Mouse (Mus musculus) midbrain, postnatal 0 days (tissue): ENCODE data around the gene Smurf1. TPM values are rescaled to one million over a fixed set of nuclear protein-coding genes. Genes with fewer than 3 reads are reported as not detected.
A peak's percentile ranks its signal among the peaks of the same experiment; 100 is the strongest.

Source experiments
- ATAC-seq: fragments of 200-750 bp; cut with Nextera tagmentation; 2 replicates; pipeline ENCODE4 v1.8.0; 2017; ENCODE audit warnings: moderate number of reproducible peaks, mild to moderate bottlenecking, moderate TSS enrichment, moderate library complexity; ENCODE audit not compliant: low FRiP score
- DNase-seq: peaks from one replicate; pipeline ENCODE4 v3.0.0-alpha.2; 2015; ENCODE audit warnings: low spot score
- H3K27ac ChIP-seq: fragments of 300-500 bp; sonication (generic); 2 replicates; pipeline ENCODE4 v1.5.1; 2014; ENCODE audit warnings: low read depth, mild to moderate bottlenecking, low read length, mixed read lengths
- H3K27me3 ChIP-seq: fragments of 300-500 bp; sonication (generic); 2 replicates; pipeline ENCODE4 v1.6.1; 2014; ENCODE audit warnings: low read length, control low read depth, mixed read lengths; ENCODE audit not compliant: insufficient read depth
- H3K36me3 ChIP-seq: fragments of 300-500 bp; sonication (generic); 2 replicates; pipeline ENCODE4 v1.6.1; 2014; ENCODE audit warnings: low read length, control low read depth, mixed read lengths; ENCODE audit not compliant: insufficient read depth
- H3K4me1 ChIP-seq: fragments of 300-500 bp; sonication (generic); 2 replicates; pipeline ENCODE4 v1.6.1; 2014; ENCODE audit warnings: mild to moderate bottlenecking, control low read depth, antibody characterized with exemption, low read length, mixed read lengths; ENCODE audit not compliant: insufficient read depth
- H3K4me2 ChIP-seq: fragments of 300-500 bp; sonication (generic); 2 replicates; pipeline ENCODE4 v1.6.1; 2014; ENCODE audit warnings: low read depth, mild to moderate bottlenecking, low read length, mixed read lengths; ENCODE audit not compliant: poor library complexity, severe bottlenecking
- H3K4me3 ChIP-seq: fragments of 300-500 bp; sonication (generic); 2 replicates; pipeline ENCODE4 v1.5.1; 2014; ENCODE audit warnings: low read depth, mild to moderate bottlenecking, low read length, moderate library complexity
- H3K9ac ChIP-seq: fragments of 300-500 bp; sonication (generic); replicated peaks from 2 replicates; pipeline ENCODE4 v1.6.1; 2014; ENCODE audit warnings: mild to moderate bottlenecking, low read length, moderate library complexity, mixed read lengths; ENCODE audit not compliant: poor library complexity, severe bottlenecking
- H3K9me3 ChIP-seq: fragments of 300-500 bp; sonication (generic); 2 replicates; pipeline ENCODE4 v1.6.1; 2016; ENCODE audit warnings: low read length, control low read depth
- CTCF ChIP-seq: IDR thresholded peaks from 2 replicates; pipeline ENCODE4 v1.5.1; 2016; ENCODE audit warnings: antibody characterized with exemption, mild to moderate bottlenecking
- WGBS: fragments of 180-500 bp; shearing (Covaris S2); extraction: QIAGEN DNeasy Blood & Tissue Kit; methylation state at CpG from one replicate; pipeline ENCODE4 v1.1.7; 2014; 5-methylcytosine and 5-hydroxymethylcytosine counted together
- polyA plus RNA-seq: library from polyadenylated mRNA; unstranded; fragments of >200 nt; fragmentation: Nextera tagmentation; extraction: Ambion mirVana; gene quantifications from 2 replicates; pipeline ENCODE4 v1.2.1, GENCODE M21; 2015
- total RNA-seq: library from RNA; depleted of rRNA; stranded (reverse); fragments of >200 nt; gene quantifications from 2 replicates; pipeline ENCODE4 v1.2.3, GENCODE M21; 2014

Gene Smurf1
- total and polyA plus RNA-seq, 2 experiments from 2014 or later = 28.0 to 63.0 TPM

- Histone ChIP-seq H3K4me1 (no peaks in the 10 kb centered on the region; the same call in 1 of the 2 replicates), H3K9ac (no peak overlapping the region), H3K36me3 (no peaks in the 10 kb centered on the region), H3K27ac (no peak overlapping the region), H3K27me3 (no peaks in the 10 kb centered on the region), H3K4me3 (no peak overlapping the region), H3K9me3 (no peaks in the 10 kb centered on the region), H3K4me2 (no peak overlapping the region)
- no peak for ATAC-seq
- DNase-seq = no peak
- no peak for TF ChIP-seq CTCF
- 94% methylated on average over 5 of the region's 5 CpGs for WGBS
Observed at GRCm38 (mm10) chr5:144931841-144932240, 33.8 kb downstream of the Smurf1 start.

- no peak for DNase-seq
- no peak for ATAC-seq
- H3K4me2 ChIP-seq = no peak overlapping the region
- TF ChIP-seq CTCF = no peak
- H3K27ac ChIP-seq = no peak overlapping the region
- no peaks in the 10 kb centered on the region for H3K27me3 ChIP-seq
- no peaks in the 10 kb centered on the region for H3K9me3 ChIP-seq
- 54% methylated on average over 11 of the region's 11 CpGs for WGBS
- H3K36me3 ChIP-seq = no peaks in the 10 kb centered on the region
- no peaks in the 10 kb centered on the region; the same call in 1 of the 2 replicates for H3K4me1 ChIP-seq
- no peak overlapping the region for H3K4me3 ChIP-seq
- H3K9ac ChIP-seq = no peak overlapping the region
Observed at GRCm38 (mm10) chr5:144928856-144929713, 36.6 kb downstream of the Smurf1 start.

GRCm38 (mm10) chr5:144926275-144926674 lies 39.4 kb downstream of the Smurf1 start:
- Histone ChIP-seq H3K4me1 (no peaks in the 10 kb centered on the region; the same call in 1 of the 2 replicates), H3K27ac (no peak overlapping the region), H3K27me3 (no peaks in the 10 kb centered on the region), H3K36me3 (no peaks in the 10 kb centered on the region), H3K4me3 (no peak overlapping the region), H3K4me2 (no peak overlapping the region), H3K9me3 (no peaks in the 10 kb centered on the region), H3K9ac (no peak overlapping the region)
- ATAC-seq = no peak
- no peak for TF ChIP-seq CTCF
- 95% methylated on average over 2 of the region's 2 CpGs for WGBS
- no peak for DNase-seq

- Histone ChIP-seq H3K4me3 (no peak overlapping the region), H3K4me1 (0 out of 2 replicates have a peak, but pooled peaks cover 5% of the 10 kb centered on the region), H3K27me3 (no peaks in the 10 kb centered on the region), H3K9me3 (no peaks in the 10 kb centered on the region), H3K4me2 (no peak overlapping the region), H3K27ac (no peak overlapping the region), H3K36me3 (no peaks in the 10 kb centered on the region), H3K9ac (no peak overlapping the region)
- no peak for TF ChIP-seq CTCF
- peak; percentile 37 for DNase-seq
- 45% methylated on average over 6 of the region's 6 CpGs for WGBS
- ATAC-seq = no peak
Observed at GRCm38 (mm10) chr5:144923351-144923750, 42.3 kb downstream of the Smurf1 start.

GRCm38 (mm10) chr5:144919790-144920189 lies 45.9 kb downstream of the Smurf1 start:
- Histone ChIP-seq H3K4me1 (0 out of 2 replicates have a peak, but pooled peaks cover 5% of the 10 kb centered on the region), H3K4me3 (no peak overlapping the region), H3K36me3 (no peaks in the 10 kb centered on the region), H3K4me2 (no peak overlapping the region), H3K27ac (no peak overlapping the region), H3K9ac (no peak overlapping the region), H3K9me3 (no peaks in the 10 kb centered on the region), H3K27me3 (no peaks in the 10 kb centered on the region)
- no peak for TF ChIP-seq CTCF
- ATAC-seq = no peak
- no peak for DNase-seq
- 90% methylated on average over 8 of the region's 8 CpGs for WGBS

GRCm38 (mm10) chr5:144919194-144919593 lies 46.5 kb downstream of the Smurf1 start:
- Histone ChIP-seq H3K4me1 (0 out of 2 replicates have a peak, but pooled peaks cover 5% of the 10 kb centered on the region), H3K4me3 (no peak overlapping the region), H3K27ac (no peak overlapping the region), H3K4me2 (no peak overlapping the region), H3K27me3 (no peaks in the 10 kb centered on the region), H3K36me3 (no peaks in the 10 kb centered on the region), H3K9me3 (no peaks in the 10 kb centered on the region), H3K9ac (no peak overlapping the region)
- 63% methylated on average over 9 of the region's 9 CpGs for WGBS
- DNase-seq = no peak
- no peak for ATAC-seq
- TF ChIP-seq CTCF = no peak
